Mouse (Mus musculus) midbrain, embryonic 11.5 days (tissue): Measurements from ENCODE around the gene Hist1h3g. TPM values are rescaled to one million over a fixed set of nuclear protein-coding genes. Genes with fewer than 3 reads are reported as not detected.
"Not testable (repeated sequence)": the region's sequence is repeated elsewhere in the genome, so short reads cannot be mapped to it uniquely, and the experiment has no call there.

Source experiments
- ATAC-seq: fragments of 200-750 bp; cut with Nextera tagmentation; 2 replicates; pipeline ENCODE4 v1.8.0; 2017; ENCODE audit warnings: moderate TSS enrichment, moderate library complexity; ENCODE audit not compliant: low FRiP score
- DNase-seq: peaks from one replicate; pipeline ENCODE4 v3.0.0; 2015; ENCODE audit warnings: low spot score; ENCODE audit errors: missing footprints
- H3K27ac ChIP-seq: fragments of 300-500 bp; sonication (generic); 2 replicates; pipeline ENCODE4 v1.5.1; 2014; ENCODE audit warnings: low read depth, low read length
- H3K27me3 ChIP-seq: fragments of 300-500 bp; sonication (generic); 2 replicates; pipeline ENCODE4 v1.6.1; 2014; ENCODE audit warnings: mild to moderate bottlenecking, low read length, moderate library complexity, mixed read lengths; ENCODE audit not compliant: control insufficient read depth, insufficient read depth
- H3K36me3 ChIP-seq: fragments of 300-500 bp; sonication (generic); 2 replicates; pipeline ENCODE4 v1.6.1; 2014; ENCODE audit warnings: mild to moderate bottlenecking, low read length, moderate library complexity, mixed read lengths; ENCODE audit not compliant: control insufficient read depth, insufficient read depth
- H3K4me1 ChIP-seq: fragments of 300-500 bp; sonication (generic); 2 replicates; pipeline ENCODE4 v1.6.1; 2014; ENCODE audit warnings: low read length; ENCODE audit not compliant: control insufficient read depth, insufficient read depth
- H3K4me2 ChIP-seq: fragments of 300-500 bp; sonication (generic); 2 replicates; pipeline ENCODE4 v1.6.1; 2014; ENCODE audit warnings: mild to moderate bottlenecking, moderate library complexity
- H3K4me3 ChIP-seq: fragments of 300-500 bp; sonication (generic); 2 replicates; pipeline ENCODE4 v1.5.1; 2014; ENCODE audit warnings: low read depth, low read length
- H3K9ac ChIP-seq: fragments of 300-500 bp; sonication (generic); 2 replicates; pipeline ENCODE4 v1.6.1; 2014; ENCODE audit warnings: low read length
- H3K9me3 ChIP-seq: fragments of 300-500 bp; sonication (generic); 2 replicates; pipeline ENCODE4 v1.6.1; 2016; ENCODE audit warnings: low read length; ENCODE audit not compliant: control insufficient read depth
- WGBS: fragments of 180-500 bp; shearing (Covaris S2); extraction: QIAGEN DNeasy Blood & Tissue Kit; methylation state at CpG from one replicate; pipeline ENCODE4 v1.1.7; 2014; 5-methylcytosine and 5-hydroxymethylcytosine counted together
- polyA plus RNA-seq: library from polyadenylated mRNA; unstranded; fragments of >200 nt; fragmentation: Nextera tagmentation; extraction: Ambion mirVana; gene quantifications from 2 replicates; pipeline ENCODE4 v1.2.1, GENCODE M21; 2014

Hist1h3g gene
- polyA plus RNA-seq, 1 experiment from 2014 or later = 4.0 TPM

GRCm38 (mm10) chr13:23546694-23547093 is 11.5 kb downstream of the Hist1h3g start:
- no peak overlapping the region for H3K4me2 ChIP-seq
- no peaks in the 10 kb centered on the region for H3K27me3 ChIP-seq
- H3K4me3 ChIP-seq = no peak overlapping the region
- no peak for ATAC-seq
- H3K9me3 ChIP-seq = no peaks in the 10 kb centered on the region
- H3K36me3 ChIP-seq = no peaks in the 10 kb centered on the region
- H3K4me1 ChIP-seq = peaks cover 2% of the 10 kb centered on the region; the same call in 1 of the 2 replicates
- H3K9ac ChIP-seq = no peak overlapping the region
- no peak for DNase-seq
- WGBS = 87% methylated on average over 5 of the region's 5 CpGs
- no peak overlapping the region for H3K27ac ChIP-seq

DNA sequence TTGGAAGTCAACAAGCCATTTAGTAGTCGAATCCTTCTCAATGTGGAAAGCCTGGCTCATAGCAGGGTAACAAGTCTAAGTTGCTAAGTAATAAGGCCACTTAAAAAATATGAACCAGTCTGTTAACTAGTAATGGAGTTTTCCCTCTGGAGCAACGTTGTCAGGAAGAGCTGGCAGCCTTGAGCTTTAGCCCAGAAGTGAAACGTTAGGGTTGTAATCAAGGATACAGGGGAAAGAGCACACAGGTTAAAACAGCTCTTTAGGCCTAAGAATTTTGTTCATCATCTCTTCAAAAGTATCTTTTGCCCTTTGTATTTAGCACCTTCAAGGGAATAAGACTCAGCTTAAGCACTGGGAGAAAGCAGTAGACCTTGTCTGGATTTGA is 15.5 kb downstream of the Hist1h3g start:
- peak overlapping the region; percentile 32 for H3K4me3 ChIP-seq
- DNase-seq (peak; percentile 95), ATAC-seq (no peak)
- H3K27me3 ChIP-seq = no peaks in the 10 kb centered on the region
- no peaks in the 10 kb centered on the region for H3K9me3 ChIP-seq
- H3K36me3 ChIP-seq = no peaks in the 10 kb centered on the region
- H3K9ac ChIP-seq = peak overlapping the region; percentile 69
- peak overlapping the region; percentile 51 for H3K4me2 ChIP-seq
- 10% methylated on average over 3 of the region's 3 CpGs for WGBS
- H3K4me1 ChIP-seq = peaks cover 10% of the 10 kb centered on the region
- H3K27ac ChIP-seq = peak overlapping the region; percentile 90

DNA sequence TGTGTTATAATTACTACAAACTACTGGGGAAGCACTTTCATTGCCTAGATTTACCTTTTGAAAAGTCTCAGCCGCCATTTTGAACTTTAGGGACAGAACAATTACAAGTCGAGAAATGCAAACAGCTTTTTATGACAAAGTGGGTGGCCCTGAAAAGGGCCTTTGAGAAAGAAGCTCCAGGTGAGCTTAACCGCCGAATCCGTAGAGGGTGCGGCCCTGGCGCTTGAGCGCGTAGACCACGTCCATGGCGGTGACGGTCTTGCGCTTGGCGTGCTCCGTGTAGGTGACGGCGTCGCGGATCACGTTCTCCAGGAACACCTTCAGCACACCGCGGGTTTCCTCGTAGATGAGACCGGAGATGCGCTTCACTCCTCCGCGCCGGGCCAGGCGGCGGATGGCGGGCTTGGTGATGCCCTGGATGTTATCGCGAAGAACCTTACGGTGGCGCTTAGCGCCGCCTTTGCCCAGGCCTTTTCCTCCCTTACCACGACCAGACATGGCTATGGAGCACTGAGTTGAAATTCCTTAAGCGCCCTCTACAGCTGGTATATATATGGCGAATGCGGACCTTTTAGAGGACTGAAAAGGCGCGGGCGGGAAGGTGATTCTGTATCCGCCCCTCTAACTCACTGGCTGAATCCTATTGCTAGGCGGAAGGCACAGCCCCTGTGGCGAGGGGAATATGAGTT is 16.1 kb downstream of the Hist1h3g start, which contains the start of gene Hist1h4f:
TSS of gene Hist1h4f (minus strand) at position 503 of the 689 bp plus-strand sequence.
- not testable (repeated sequence) for H3K9me3 ChIP-seq
- DNase-seq = peak; percentile 100

GRCm38 (mm10) chr13:23551931-23552914 is 17.0 kb downstream of the Hist1h3g start:
- DNase-seq = peak; percentile 91
- Histone ChIP-seq H3K36me3 (no peaks in the 10 kb centered on the region), H3K27me3 (no peaks in the 10 kb centered on the region), H3K4me2 (peak overlapping the region; percentile 51), H3K4me3 (0 out of 2 replicates have a peak overlapping the region, but pooled peaks have one; percentile 32), H3K9me3 (no peaks in the 10 kb centered on the region), H3K9ac (peak overlapping the region; percentile 47; the same call in 1 of the 2 replicates), H3K4me1 (peaks cover 9% of the 10 kb centered on the region), H3K27ac (peak overlapping the region; percentile 90)
- ATAC-seq = no peak
- 56% methylated on average over 8 of the region's 8 CpGs for WGBS

More for the DNA sequence above, 16.1 kb downstream of the Hist1h3g start, which contains the start of gene Hist1h4f:
- peak; percentile 80 for ATAC-seq
- not testable (repeated sequence) for H3K4me1 ChIP-seq, H3K27me3 ChIP-seq, H3K36me3 ChIP-seq
- Histone ChIP-seq H3K27ac (peak within 1 kb of the TSS; percentile 90), H3K9ac (peak within 1 kb of the TSS; percentile 69), H3K4me3 (peak within 1 kb of the TSS; percentile 32), H3K4me2 (peak within 1 kb of the TSS; percentile 51)
- WGBS = under 1% methylated on average over 46 of the region's 47 CpGs

DNA sequence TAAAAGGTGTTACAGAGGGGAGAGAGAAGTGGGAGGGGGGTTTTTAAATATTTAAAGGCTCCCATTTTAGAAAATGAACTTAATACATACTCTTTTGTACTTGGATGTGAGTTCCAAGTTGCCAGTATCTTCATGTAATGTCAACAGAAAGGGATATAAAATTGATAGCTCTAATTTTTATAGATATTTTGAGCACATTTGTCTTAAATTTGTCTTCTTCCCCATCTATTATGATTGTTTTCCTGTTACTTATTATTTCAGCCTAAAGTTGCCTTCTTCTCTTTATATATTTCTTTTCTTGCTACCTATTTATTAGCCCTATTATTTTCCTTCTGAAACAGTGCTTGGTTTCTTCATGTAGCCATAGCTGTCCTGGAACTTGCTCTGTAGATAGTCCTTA is 17.7 kb downstream of the Hist1h3g start, which contains the start of gene Hist1h1d:
TSS of gene Hist1h1d (plus strand) at position 301 of the 400 bp plus-strand sequence.
- Histone ChIP-seq H3K27me3 (no peaks in the 10 kb centered on the region), H3K36me3 (no peaks in the 10 kb centered on the region), H3K9ac (peak within 1 kb of the TSS; percentile 89; the same call in 1 of the 2 replicates), H3K4me1 (peaks cover 9% of the 10 kb centered on the region), H3K27ac (peak within 1 kb of the TSS; percentile 98), H3K4me3 (no peak within 1 kb of the TSS), H3K4me2 (peak within 1 kb of the TSS; percentile 93; the same call in 1 of the 2 replicates), H3K9me3 (no peaks in the 10 kb centered on the region)
- DNase-seq = no peak
- ATAC-seq = no peak

- DNase-seq = peak; percentile 93
- no peaks in the 10 kb centered on the region for H3K9me3 ChIP-seq
- 27% methylated on average over 9 of the region's 9 CpGs for WGBS
- H3K27me3 ChIP-seq = no peaks in the 10 kb centered on the region
- no peaks in the 10 kb centered on the region for H3K36me3 ChIP-seq
- peak overlapping the region; percentile 57; the same call in 1 of the 2 replicates for H3K4me3 ChIP-seq
- peak overlapping the region; percentile 98 for H3K27ac ChIP-seq
- H3K4me1 ChIP-seq = peaks cover 9% of the 10 kb centered on the region
- no peak for ATAC-seq
- H3K4me2 ChIP-seq = peak overlapping the region; percentile 93
- H3K9ac ChIP-seq = peak overlapping the region; percentile 89
Measured at GRCm38 (mm10) chr13:23554393-23554792, 19.2 kb downstream of the Hist1h3g start.

- Histone ChIP-seq H3K4me1 (peaks cover 9% of the 10 kb centered on the region), H3K27ac (peak overlapping the region; percentile 98), H3K27me3 (no peaks in the 10 kb centered on the region), H3K4me2 (peak overlapping the region; percentile 93), H3K9me3 (no peaks in the 10 kb centered on the region), H3K36me3 (no peaks in the 10 kb centered on the region), H3K4me3 (peak overlapping the region; percentile 57), H3K9ac (peak overlapping the region; percentile 89)
- ATAC-seq = peak; percentile 87
- peak; percentile 98 for DNase-seq
- under 1% methylated on average over 49 of the region's 54 CpGs for WGBS
Measured at GRCm38 (mm10) chr13:23554925-23555838, 20.0 kb downstream of the Hist1h3g start.

- Histone ChIP-seq H3K27ac (peak overlapping the region; percentile 98), H3K4me3 (peak overlapping the region; percentile 57), H3K9me3 (no peaks in the 10 kb centered on the region), H3K36me3 (no peaks in the 10 kb centered on the region), H3K27me3 (no peaks in the 10 kb centered on the region), H3K4me2 (peak overlapping the region; percentile 93), H3K9ac (peak overlapping the region; percentile 89), H3K4me1 (peaks cover 9% of the 10 kb centered on the region)
- WGBS = under 1% methylated on average over 18 of the region's 18 CpGs
- ATAC-seq = peak; percentile 78
- DNase-seq = peak; percentile 98
Measured at GRCm38 (mm10) chr13:23555839-23556416, 20.7 kb downstream of the Hist1h3g start.
